Mouse (Mus musculus): ENCODE results near the gene Galk2. TPM values are rescaled to one million over a fixed set of nuclear protein-coding genes. Genes with fewer than 3 reads are reported as not detected.

Gene Galk2
- total RNA-seq, 2 experiments from 2014 or later = 3.3 to 10.3 TPM

DNA sequence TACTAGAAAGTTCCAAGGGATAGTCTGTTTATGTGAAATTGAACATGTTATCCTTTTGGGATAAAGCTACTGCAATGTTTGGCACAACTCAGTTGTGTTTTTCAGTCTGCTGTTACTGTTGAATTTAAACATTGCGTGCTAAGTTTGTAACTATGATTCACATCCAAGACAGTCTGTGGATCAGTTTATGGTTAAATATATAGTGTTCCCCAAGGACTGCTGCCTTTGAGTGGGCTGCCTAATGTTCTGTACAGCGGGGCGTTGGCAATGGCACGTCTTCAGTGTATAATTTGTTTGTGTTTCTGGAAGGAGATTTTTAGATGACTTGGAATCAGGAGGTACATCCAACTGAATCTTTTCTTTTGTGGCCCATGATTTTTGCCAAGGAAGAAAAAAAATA lies 36.2 kb downstream of the Galk2 start:
- ATAC-seq (replicated peaks; ENCODE audit: low FRiP score, low TSS enrichment, poor library complexity, severe bottlenecking) = no peak

- no peak for ATAC-seq (replicated peaks; ENCODE audit: low FRiP score, low TSS enrichment, poor library complexity, severe bottlenecking)
Observed at GRCm38 (mm10) chr2:125896355-125896754, 37.4 kb downstream of the Galk2 start.

DNA sequence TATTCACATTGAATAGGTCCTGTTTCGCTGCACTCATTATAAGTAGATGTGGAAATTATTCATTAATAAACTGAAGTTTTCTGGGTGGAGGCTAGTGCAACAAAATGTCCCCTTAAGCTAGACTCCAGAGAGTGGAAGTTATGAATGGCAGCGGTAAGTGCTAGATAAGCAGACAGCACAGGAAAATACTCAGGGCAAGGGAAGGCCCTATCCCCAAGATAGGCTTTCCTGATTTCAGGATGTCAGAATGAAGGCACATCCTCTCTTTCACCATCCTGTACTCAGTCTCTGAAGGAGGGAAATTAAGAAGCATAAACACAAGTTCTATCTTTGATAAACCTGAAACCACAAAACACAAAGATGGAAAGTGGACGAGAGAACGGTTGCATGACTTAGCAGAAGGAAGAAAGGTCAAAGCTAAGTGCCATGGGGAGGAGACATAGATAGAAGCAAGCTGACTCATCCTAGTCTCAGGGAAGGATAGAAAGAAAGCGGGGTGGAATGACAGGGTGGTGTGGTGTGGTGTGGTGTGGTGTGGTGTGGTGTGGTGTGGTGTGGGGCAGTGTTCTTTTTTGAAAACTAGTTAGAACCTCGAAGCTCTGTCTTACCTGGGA lies 42.0 kb downstream of the Galk2 start:
- ATAC-seq (replicated peaks; ENCODE audit: low FRiP score, low TSS enrichment, poor library complexity, severe bottlenecking) = peak; percentile 91

GRCm38 (mm10) chr2:125901426-125901825 lies 42.5 kb downstream of the Galk2 start:
- ATAC-seq (replicated peaks; ENCODE audit: low FRiP score, low TSS enrichment, poor library complexity, severe bottlenecking) = no peak

- ATAC-seq (replicated peaks; ENCODE audit: low FRiP score, low TSS enrichment, poor library complexity, severe bottlenecking) = no peak
Observed at GRCm38 (mm10) chr2:125906407-125907066, 47.6 kb downstream of the Galk2 start.

DNA sequence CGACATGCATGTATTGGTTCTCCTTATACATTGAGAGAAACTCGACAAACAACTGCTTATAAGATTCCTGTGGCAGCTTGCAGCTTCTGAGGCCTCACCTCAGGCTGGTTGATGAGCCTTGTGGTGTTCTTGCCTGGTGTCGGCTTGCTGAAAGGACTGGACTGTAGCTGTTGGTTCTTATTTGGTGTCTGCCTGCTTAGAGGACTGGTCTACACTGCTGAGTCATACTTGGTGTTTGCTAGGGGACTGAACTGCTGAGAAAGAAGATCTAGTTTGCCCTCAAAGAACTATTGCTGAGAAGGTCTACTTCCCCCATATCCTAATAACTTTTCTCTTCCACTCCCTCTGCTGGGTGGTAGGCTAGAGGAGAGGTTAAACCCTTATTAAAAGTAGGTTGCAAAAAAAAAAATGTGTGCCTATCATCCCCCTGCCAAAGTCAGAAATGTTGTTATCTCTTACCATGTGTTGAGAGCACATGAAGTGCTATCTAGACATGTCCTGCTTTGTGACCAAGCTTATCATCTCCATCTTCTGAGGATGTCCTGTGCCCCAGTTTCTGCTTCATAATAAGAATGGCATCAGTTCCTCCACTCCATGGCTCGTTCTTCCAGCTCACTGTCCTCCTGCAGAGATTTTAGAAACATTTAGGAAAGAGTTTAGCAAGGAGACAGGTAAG lies 48.8 kb downstream of the Galk2 start:
- ATAC-seq (replicated peaks; ENCODE audit: low FRiP score, low TSS enrichment, poor library complexity, severe bottlenecking) = peak; percentile 78

- ATAC-seq (replicated peaks; ENCODE audit: low FRiP score, low TSS enrichment, poor library complexity, severe bottlenecking) = no peak
Observed at GRCm38 (mm10) chr2:125914167-125914566, 55.3 kb downstream of the Galk2 start.

DNA sequence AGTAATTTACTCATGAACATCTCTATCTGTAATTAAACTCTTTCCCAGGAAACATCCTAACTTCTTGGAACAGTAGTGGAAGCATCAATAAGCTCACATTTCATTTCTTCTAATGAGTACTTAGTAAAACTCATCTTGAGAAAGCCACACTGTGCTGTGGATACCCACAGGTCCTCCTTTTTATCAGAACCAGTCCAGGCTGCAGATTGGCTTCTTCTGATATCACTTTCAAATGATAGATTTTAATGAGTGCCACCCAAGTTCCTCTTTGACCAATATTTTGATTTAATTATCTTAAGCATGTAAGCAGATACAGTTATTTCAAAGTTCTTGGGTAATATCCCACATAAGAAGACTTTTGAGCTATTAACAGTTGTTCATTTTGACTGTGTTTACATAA lies 55.8 kb downstream of the Galk2 start:
- no peak for ATAC-seq (replicated peaks; ENCODE audit: low FRiP score, low TSS enrichment, poor library complexity, severe bottlenecking)

DNA sequence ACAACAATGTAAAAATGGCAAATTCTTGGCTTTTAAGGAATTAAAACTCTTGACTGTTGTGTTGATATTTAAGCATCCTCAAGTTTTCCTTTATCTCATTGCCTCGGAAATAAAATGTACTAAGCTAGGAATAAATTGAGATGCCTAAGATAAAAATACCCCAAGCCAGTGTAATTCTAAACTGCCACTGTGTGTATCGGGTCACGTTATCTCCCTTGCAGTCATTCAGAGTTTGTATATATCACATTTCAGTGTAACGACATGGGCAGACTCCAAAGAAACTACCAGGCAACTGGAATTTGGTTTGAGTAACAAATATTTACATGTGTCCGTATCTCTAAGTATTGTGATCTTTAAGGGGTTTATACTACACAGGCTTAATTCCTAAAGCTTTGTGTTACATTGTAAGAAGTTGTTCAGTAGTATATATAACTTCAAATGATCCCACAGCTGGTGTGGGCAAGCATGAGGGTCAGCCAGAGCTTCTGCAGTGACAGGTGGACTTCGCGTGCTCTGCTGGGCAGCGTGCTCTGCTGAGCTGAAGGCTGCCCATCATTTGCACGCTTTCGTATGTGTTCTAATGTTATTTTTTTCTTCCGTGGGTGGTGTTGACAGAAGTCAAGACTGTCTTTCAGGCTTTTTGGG lies 57.9 kb downstream of the Galk2 start:
- no peak for ATAC-seq (replicated peaks; ENCODE audit: low FRiP score, low TSS enrichment, poor library complexity, severe bottlenecking)

- ATAC-seq (replicated peaks; ENCODE audit: low FRiP score, low TSS enrichment, poor library complexity, severe bottlenecking) = no peak
Observed at GRCm38 (mm10) chr2:125917297-125917679, 58.4 kb downstream of the Galk2 start.

- ATAC-seq (replicated peaks; ENCODE audit: low FRiP score, low TSS enrichment, poor library complexity, severe bottlenecking) = no peak
Observed at GRCm38 (mm10) chr2:125921273-125921672, 62.4 kb downstream of the Galk2 start.

DNA sequence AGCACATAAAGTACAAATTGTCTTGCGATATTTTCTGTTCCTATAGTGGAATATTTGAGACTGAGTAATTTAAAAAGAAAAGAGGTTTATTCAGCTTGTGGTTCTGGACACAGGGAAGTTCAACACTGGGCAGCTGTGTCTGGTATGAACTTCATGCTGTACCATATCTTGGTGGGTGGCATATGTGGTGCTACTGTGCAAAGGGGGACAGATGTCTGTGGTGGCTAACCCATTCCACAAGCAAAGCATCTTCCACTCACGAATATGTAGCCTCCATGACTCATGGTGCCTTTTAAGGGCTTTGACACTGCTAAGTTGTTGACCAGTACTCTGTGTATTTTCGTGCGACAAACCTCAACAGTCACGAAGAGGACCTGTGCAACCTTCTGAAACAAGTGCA lies 63.2 kb downstream of the Galk2 start:
- no peak for ATAC-seq (replicated peaks; ENCODE audit: low FRiP score, low TSS enrichment, poor library complexity, severe bottlenecking)

DNA sequence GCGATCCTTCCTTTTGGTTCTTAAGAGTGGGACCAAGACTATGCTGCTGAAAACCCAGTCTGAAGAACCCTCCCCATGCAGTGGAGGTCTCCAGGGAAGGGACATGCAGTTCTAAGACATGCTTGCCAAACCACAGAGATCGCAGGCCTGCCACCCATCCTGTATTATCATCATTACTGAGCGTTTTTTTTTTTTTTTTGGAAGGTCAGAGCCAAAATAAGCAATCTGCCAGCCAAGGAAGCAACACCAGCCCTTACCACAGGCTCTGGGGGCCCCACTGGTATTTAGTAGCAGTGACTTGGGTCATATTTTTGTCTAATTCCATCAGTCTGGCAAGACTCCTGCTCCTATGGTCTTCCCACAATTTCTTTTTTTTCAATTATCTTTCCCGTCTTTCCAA lies 64.0 kb downstream of the Galk2 start:
- ATAC-seq (replicated peaks; ENCODE audit: low FRiP score, low TSS enrichment, poor library complexity, severe bottlenecking) = peak; percentile 84

- ATAC-seq (replicated peaks; ENCODE audit: low FRiP score, low TSS enrichment, poor library complexity, severe bottlenecking) = no peak
Observed at GRCm38 (mm10) chr2:125923346-125923745, 64.4 kb downstream of the Galk2 start.

DNA sequence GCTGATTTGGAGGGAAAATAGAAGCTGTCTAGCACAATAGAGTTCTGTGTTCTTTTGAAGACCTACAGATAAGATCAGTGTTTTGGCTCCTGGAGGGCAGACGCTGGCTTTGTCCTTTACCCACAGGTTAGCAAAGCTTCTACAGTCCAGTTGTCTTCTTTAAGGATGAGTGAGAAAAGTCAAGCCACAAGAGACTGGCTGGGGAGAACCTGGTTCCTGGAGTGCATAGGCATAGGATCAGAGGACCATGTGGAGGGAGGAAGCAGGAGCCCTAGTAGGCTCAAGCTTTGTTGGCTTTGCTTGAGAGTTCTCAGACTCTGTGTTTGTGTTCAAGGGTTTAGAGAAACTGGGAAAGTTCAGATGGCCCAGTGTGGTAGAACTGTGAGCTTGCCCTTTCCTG lies 65.6 kb downstream of the Galk2 start:
- no peak for ATAC-seq (replicated peaks; ENCODE audit: low FRiP score, low TSS enrichment, poor library complexity, severe bottlenecking)

DNA sequence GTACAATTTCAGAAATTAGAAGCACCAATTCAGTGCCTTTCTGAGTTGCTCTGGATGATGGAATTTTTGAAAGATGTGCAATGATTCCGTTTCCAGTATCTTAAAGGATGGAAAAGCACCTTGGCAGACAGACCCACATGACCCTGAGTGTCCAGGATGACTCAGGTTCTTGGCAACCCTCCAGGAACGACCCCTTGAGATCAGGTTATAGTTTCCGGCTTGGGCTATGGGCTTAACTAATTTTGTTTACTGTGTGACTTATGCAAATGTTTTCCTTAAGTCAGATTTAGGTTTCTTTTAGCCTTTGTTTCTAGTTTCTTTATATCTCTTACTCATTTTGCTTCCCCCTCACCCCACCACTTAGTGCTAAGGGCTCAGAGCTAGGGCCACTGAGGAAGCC lies 66.2 kb downstream of the Galk2 start:
- ATAC-seq (replicated peaks; ENCODE audit: low FRiP score, low TSS enrichment, poor library complexity, severe bottlenecking) = no peak

DNA sequence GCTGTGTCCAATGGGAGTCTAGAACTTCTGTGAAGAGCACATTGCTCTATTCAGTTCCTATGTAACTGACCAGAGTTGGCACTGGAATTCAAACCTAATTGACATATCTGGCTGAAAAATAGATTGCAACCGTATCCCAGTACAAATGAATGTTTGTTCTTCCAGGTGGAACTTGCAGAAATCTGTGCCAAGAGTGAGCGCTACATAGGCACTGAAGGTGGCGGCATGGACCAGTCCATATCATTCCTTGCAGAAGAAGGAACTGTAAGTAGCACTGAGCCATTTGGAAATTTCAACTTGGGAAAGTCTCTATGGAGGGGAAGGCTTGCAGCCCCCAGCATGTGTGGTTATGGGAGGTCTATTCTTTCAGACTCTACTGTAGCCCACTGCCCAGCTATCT lies 70.5 kb downstream of the Galk2 start:
- ATAC-seq (replicated peaks; ENCODE audit: low FRiP score, low TSS enrichment, poor library complexity, severe bottlenecking) = no peak

DNA sequence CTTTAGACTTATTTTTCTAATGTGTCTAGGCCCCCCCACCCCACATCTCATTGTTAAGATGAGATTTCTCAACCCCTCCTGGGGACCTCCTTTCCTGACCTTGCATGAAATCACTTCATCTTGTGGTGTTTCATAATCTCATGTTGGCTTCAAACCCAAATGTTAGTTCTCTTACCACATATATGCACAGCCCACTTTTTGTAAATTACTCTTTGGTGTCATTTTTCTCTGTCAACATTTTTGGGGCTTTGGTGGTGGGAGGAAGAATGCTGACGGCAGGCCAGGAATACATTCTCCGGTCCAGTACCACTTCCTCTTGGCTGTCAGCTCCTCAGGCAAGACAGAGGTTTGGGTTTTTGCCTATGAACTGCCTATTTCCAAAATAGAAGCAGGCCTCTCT lies 71.0 kb downstream of the Galk2 start:
- ATAC-seq (replicated peaks; ENCODE audit: low FRiP score, low TSS enrichment, poor library complexity, severe bottlenecking) = no peak

GRCm38 (mm10) chr2:125931193-125931592 lies 72.3 kb downstream of the Galk2 start:
- no peak for ATAC-seq (replicated peaks; ENCODE audit: low FRiP score, low TSS enrichment, poor library complexity, severe bottlenecking)

- no peak for ATAC-seq (replicated peaks; ENCODE audit: low FRiP score, low TSS enrichment, poor library complexity, severe bottlenecking)
Observed at GRCm38 (mm10) chr2:125932734-125933133, 73.8 kb downstream of the Galk2 start.

DNA sequence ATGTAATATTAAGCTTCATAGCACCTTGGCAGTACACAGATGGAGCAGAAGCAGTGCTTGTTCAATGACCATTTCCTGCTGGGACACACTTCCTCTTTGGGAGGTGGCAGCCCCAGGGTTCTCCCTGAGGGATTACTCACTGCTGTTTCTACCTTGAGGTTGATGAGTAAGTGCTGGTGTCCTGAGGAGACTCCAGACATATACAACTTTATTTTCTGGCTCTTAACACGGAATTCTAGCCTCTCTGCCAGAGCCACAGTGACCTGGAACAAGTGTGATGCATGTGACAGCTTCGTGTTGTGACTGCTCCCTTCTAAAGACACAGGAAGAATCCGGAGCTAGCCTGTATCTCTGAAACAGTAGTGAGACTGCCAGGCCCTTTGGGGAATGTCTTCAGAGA lies 75.1 kb downstream of the Galk2 start:
- no peak for ATAC-seq (replicated peaks; ENCODE audit: low FRiP score, low TSS enrichment, poor library complexity, severe bottlenecking)

Measured in megakaryocyte-erythroid progenitor cell, adult 5-6 weeks (primary cell).